Mouse (Mus musculus) liver, postnatal 0 days (tissue): ENCODE measurements around the gene Sh3d19.

ENCODE experiments used
- CTCF ChIP-seq: sonication (generic); IDR thresholded peaks from 2 replicates; pipeline ENCODE4 v1.5.1; 2016; ENCODE audit warnings: antibody characterized with exemption, low read depth
- EP300 ChIP-seq: IDR thresholded peaks from 2 replicates; pipeline ENCODE4 v1.6.1; 2016; ENCODE audit warnings: antibody characterized with exemption, low read depth, mild to moderate bottlenecking

DNA sequence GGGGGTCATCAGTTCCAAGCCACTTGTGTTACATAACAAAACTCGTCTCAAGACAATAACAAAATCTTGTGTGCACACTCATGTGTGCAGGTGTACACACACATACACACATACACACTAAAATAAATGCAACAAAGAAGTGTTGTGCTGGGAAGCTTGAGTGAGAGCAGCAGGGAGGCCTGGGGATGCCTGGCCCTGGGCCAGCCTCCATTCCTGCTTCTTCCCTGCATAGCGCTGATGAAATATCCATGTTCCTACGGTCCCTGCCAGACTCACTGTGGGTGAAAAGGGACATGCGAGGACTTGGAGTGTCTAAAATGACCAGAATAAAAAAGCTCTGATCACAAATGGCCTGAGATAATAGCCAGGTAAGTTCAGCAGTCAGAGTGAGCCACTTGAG, 59.7 kb downstream of the Sh3d19 start:
- TF ChIP-seq CTCF: no peak
- TF ChIP-seq EP300: no peak
